Mouse (Mus musculus) stomach, postnatal 0 days (tissue): ENCODE results near the gene Ppp1r2.

ENCODE experiments used
- CTCF ChIP-seq: IDR thresholded peaks from 2 replicates; pipeline ENCODE4 v1.5.1; 2016; ENCODE audit warnings: antibody characterized with exemption, low read depth, mild to moderate bottlenecking, moderate library complexity
- EP300 ChIP-seq: optimal IDR thresholded peaks from 2 replicates; pipeline ENCODE3; 2016; ENCODE audit warnings: antibody characterized with exemption

DNA sequence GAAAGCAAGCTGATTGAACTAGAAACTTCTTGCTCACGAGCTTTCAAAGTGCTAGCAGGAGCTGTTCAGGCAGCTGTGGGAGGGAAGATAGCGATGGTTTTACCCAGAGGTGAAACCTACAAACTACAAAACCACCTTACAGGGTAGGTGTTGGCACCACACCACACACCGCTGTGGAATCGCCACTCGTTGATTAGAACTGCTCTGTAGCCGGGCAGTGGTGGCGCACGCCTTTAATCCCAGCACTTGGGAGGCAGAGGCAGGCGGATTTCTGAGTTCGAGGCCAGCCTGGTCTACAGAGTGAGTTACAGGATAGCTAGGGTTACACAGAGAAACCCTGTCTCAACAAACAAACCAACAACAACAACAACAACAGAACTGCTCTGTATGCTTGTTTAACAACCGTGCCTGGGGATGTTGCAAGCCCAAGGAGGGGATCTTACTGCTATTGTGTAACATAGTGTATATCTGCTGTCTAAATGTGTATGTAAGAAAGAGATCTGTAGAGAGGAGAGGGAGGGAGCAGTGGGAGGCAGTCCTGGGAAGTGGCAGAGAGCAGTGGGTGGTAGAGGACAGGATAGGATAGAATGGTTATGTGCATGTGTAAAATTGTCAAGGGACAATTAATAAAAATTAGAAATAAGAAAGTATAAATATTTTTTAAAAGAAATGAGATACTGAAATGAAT, 11.9 kb upstream of the Ppp1r2 start:
- no peak for TF ChIP-seq CTCF
- TF ChIP-seq EP300 = no peak
